Mouse (Mus musculus) bone marrow, adult 2 months (tissue): ENCODE data around the gene Slc43a2.

Experiments used
- CTCF ChIP-seq: fragments of 200-500 bp; IDR thresholded peaks from 2 replicates; pipeline ENCODE4 v1.5.1; 2011; ENCODE audit warnings: low read length, control low read depth; ENCODE audit not compliant: control insufficient read depth, insufficient read depth
- POLR2A ChIP-seq: fragments of 200-500 bp; IDR thresholded peaks from 2 replicates; pipeline ENCODE4 v1.6.1; 2011; ENCODE audit warnings: low read depth, mild to moderate bottlenecking, control low read depth, low read length, borderline replicate concordance; ENCODE audit not compliant: control insufficient read depth

GRCm38 (mm10) chr11:75624102-75624554, 92.6 kb downstream of the Slc43a2 start:
- TF ChIP-seq CTCF (no peak), POLR2A (no peak)
